Mouse (Mus musculus) G1E-ER4 (cell line): ENCODE measurements around the gene Tef. TPM values are rescaled to one million over a fixed set of nuclear protein-coding genes. Genes with fewer than 3 reads are reported as not detected.

Experiments used
- GATA1 ChIP-seq: IDR thresholded peaks from one replicate; pipeline ENCODE4 v1.8.0; 2012; ENCODE audit warnings: low read length, inconsistent platforms
- polyA plus RNA-seq: library from polyadenylated mRNA; stranded (reverse); fragments of >175 nt; gene quantifications from 2 replicates; pipeline ENCODE4 v1.2.3, GENCODE M21; 2012

The Tef gene
- polyA plus RNA-seq, 1 experiment = 53.4 TPM

GRCm38 (mm10) chr15:81869985-81870384 is 67.8 kb downstream of the Tef start:
- TF ChIP-seq GATA1 = no peak

- TF ChIP-seq GATA1 = no peak
Measured at GRCm38 (mm10) chr15:81871604-81872261, 69.5 kb downstream of the Tef start, which contains the start of gene Phf5a. Phf5a (minus strand) TSS chr15:81871911.

- TF ChIP-seq GATA1 = no peak
Measured at GRCm38 (mm10) chr15:81872262-81873136, 70.3 kb downstream of the Tef start, which contains the start of gene Aco2. Aco2 (plus strand) TSS chr15:81872309.

Other genes starting within 250 kb of the Tef start
- gene Ep300, start 217.1 kb upstream of the Tef start, polyA plus RNA-seq = 26.2 and 28.9 TPM in 2 replicates
- gene L3mbtl2, start 138.5 kb upstream of the Tef start, polyA plus RNA-seq = 14.9 and 23.6 TPM in 2 replicates
- gene Chadl, start 105.1 kb upstream of the Tef start, polyA plus RNA-seq = 0.06 TPM in 1 of 2 replicates, not detected in the other
- gene Zc3h7b, start 57.4 kb upstream of the Tef start, polyA plus RNA-seq = 72.0 and 77.6 TPM in 2 replicates
- 273 and 309 TPM in 2 replicates for gene Rangap1, start 56.9 kb upstream of the Tef start, polyA plus RNA-seq
- gene Tob2, start 56.4 kb downstream of the Tef start, polyA plus RNA-seq = 34.5 and 37.6 TPM in 2 replicates
- 5.0 and 21.7 TPM in 2 replicates for gene Phf5a, start 69.5 kb downstream of the Tef start, polyA plus RNA-seq
- gene Aco2, start 69.9 kb downstream of the Tef start, polyA plus RNA-seq = 167 and 205 TPM in 2 replicates
- gene Polr3h, start 123.8 kb downstream of the Tef start, polyA plus RNA-seq = 66.1 and 86.3 TPM in 2 replicates
- not detected in 2 replicates for gene Csdc2, start 134.3 kb downstream of the Tef start, polyA plus RNA-seq
- gene Pmm1, start 158.5 kb downstream of the Tef start, polyA plus RNA-seq = 93.6 and 105 TPM in 2 replicates
- not detected in 2 replicates for gene 1700029P11Rik, start 178.1 kb downstream of the Tef start, polyA plus RNA-seq
- 8.4 and 12.7 TPM in 2 replicates for gene Xrcc6, start 185.4 kb downstream of the Tef start, polyA plus RNA-seq
- 45.7 and 65.4 TPM in 2 replicates for gene Desi1, start 231.4 kb downstream of the Tef start, polyA plus RNA-seq
- 25.8 and 229 TPM in 2 replicates for gene Snu13, start 245.2 kb downstream of the Tef start, polyA plus RNA-seq